Mouse (Mus musculus): ENCODE results near the gene Hist4h4.
A peak's percentile ranks its signal among the peaks of the same experiment; 100 is the strongest.
"Not testable (repeated sequence)": the region's sequence is repeated elsewhere in the genome, so short reads cannot be mapped to it uniquely, and the experiment has no call there.

Gene Hist4h4

GRCm38 (mm10) chr6:136815381-136815780, 11.2 kb upstream of the Hist4h4 start:
- no peak for DNase-seq (ENCODE audit: low spot score in 2 of 2)

GRCm38 (mm10) chr6:136813117-136813516, 8.9 kb upstream of the Hist4h4 start:
- no peak for DNase-seq (ENCODE audit: low spot score in 2 of 2)

- DNase-seq (ENCODE audit: low spot score in 2 of 2) = no peak
Observed at GRCm38 (mm10) chr6:136811196-136811595, 7.0 kb upstream of the Hist4h4 start.

- no peak for DNase-seq (ENCODE audit: low spot score in 2 of 2)
Observed at GRCm38 (mm10) chr6:136809673-136810072, 5.5 kb upstream of the Hist4h4 start.

- DNase-seq (ENCODE audit: low spot score in 2 of 2) = peak in 1 of 2 experiments; percentile 38
Observed at GRCm38 (mm10) chr6:136809077-136809476, 4.9 kb upstream of the Hist4h4 start.

- peak; percentile 26 to 43 for DNase-seq (ENCODE audit: low spot score in 2 of 2)
Observed at GRCm38 (mm10) chr6:136808631-136809046, 4.4 kb upstream of the Hist4h4 start.

GRCm38 (mm10) chr6:136808014-136808417, 3.8 kb upstream of the Hist4h4 start, which contains the start of gene H2afj:
H2afj (plus strand) TSS chr6:136808244.
- peak; percentile 97 to 98 for DNase-seq (ENCODE audit: low spot score in 2 of 2)

GRCm38 (mm10) chr6:136807395-136808013, 3.3 kb upstream of the Hist4h4 start:
- no peak for DNase-seq (ENCODE audit: low spot score in 2 of 2)

- no peak for DNase-seq (ENCODE audit: low spot score in 2 of 2)
Observed at GRCm38 (mm10) chr6:136806819-136807218, 2.6 kb upstream of the Hist4h4 start.

- no peak for DNase-seq (ENCODE audit: low spot score in 2 of 2)
Observed at GRCm38 (mm10) chr6:136805409-136805775, 1.2 kb upstream of the Hist4h4 start.

GRCm38 (mm10) chr6:136804705-136805408, 642 bp upstream of the Hist4h4 start:
- DNase-seq (ENCODE audit: low spot score in 2 of 2) = no peak

GRCm38 (mm10) chr6:136803093-136803738, 999 bp downstream of the Hist4h4 start:
- no peak for DNase-seq (ENCODE audit: low spot score in 2 of 2)

GRCm38 (mm10) chr6:136801274-136801673, 2.9 kb downstream of the Hist4h4 start:
- DNase-seq (ENCODE audit: low spot score in 2 of 2) = no peak

- DNase-seq (ENCODE audit: low spot score in 2 of 2) = no peak
Observed at GRCm38 (mm10) chr6:136800710-136801109, 3.5 kb downstream of the Hist4h4 start.

- not testable (repeated sequence) for DNase-seq (ENCODE audit: low spot score in 2 of 2)
Observed at GRCm38 (mm10) chr6:136797874-136798693, 6.1 kb downstream of the Hist4h4 start.

GRCm38 (mm10) chr6:136795850-136796249, 8.4 kb downstream of the Hist4h4 start:
- no peak for DNase-seq (ENCODE audit: low spot score in 2 of 2)

GRCm38 (mm10) chr6:136795110-136795509, 9.1 kb downstream of the Hist4h4 start:
- DNase-seq (ENCODE audit: low spot score in 2 of 2) = no peak

GRCm38 (mm10) chr6:136793831-136794525, 10.2 kb downstream of the Hist4h4 start:
- no peak for DNase-seq (ENCODE audit: low spot score in 2 of 2)

GRCm38 (mm10) chr6:136792884-136793758, 11.1 kb downstream of the Hist4h4 start:
- no peak for DNase-seq (ENCODE audit: low spot score in 2 of 2)

GRCm38 (mm10) chr6:136789391-136789971, 14.7 kb downstream of the Hist4h4 start:
- no peak for DNase-seq (ENCODE audit: low spot score in 2 of 2)
